15 mouse cellular contexts compared by ENCODE assay signal in the genomic region with DNA sequence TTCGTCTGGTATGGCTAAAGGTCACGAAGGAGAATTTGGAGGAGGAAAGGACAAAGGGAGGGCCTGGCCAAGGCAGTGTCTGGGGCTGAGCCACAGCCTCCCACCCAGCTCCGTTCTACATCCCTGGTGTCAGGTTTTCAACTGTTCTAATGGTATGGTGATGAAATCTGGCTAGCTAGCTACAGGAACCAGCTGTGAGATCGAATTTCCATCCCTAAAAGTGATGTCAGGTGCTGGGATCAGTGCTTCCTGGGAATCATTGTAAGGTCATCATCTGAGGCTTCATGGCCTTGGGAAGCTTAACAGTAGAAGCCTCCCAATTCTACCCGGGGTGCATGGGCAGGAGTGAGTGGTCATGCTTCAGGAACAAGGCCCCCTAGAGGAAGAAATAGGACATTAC.
DNase-seq lines count a peak whose midpoint lies in the region; ATAC-seq and TF ChIP-seq lines count a peak whose summit lies in the region.
"Had no signal": no experiment of that assay in that cellular context is flagged by ENCODE, and none has a peak within 500 bp of the region (broad histone marks: within the 10 kb centered on the region; RNA-seq: fewer than 3 reads in every experiment).

No protein-coding gene starts in this region.

- no peak overlapping the region for H3K4me2 ChIP-seq in lung, postnatal 0 days (replicated peaks; ENCODE audit: low read depth, low read length)
- no peak overlapping the region for H3K4me2 ChIP-seq in embryonic facial prominence, embryonic 14.5 days (ENCODE audit: low read depth, low read length)
- H3K4me2 ChIP-seq: hindbrain, embryonic 12.5 days; intestine, embryonic 15.5 days; limb, embryonic 15.5 days had no signal

- no peak overlapping the region for H3K4me3 ChIP-seq in heart, adult 2 months
- no peak overlapping the region for H3K4me3 ChIP-seq in heart, embryonic 10.5 days
- no peak overlapping the region for H3K4me3 ChIP-seq in lung, postnatal 0 days (ENCODE audit: low read depth, low read length)
- H3K4me3 ChIP-seq in embryonic facial prominence, embryonic 14.5 days (ENCODE audit: low read depth, low read length) = no peak overlapping the region
- H3K4me3 ChIP-seq: hindbrain, embryonic 12.5 days; intestine, embryonic 15.5 days; limb, embryonic 15.5 days; midbrain, embryonic 10.5 days had no signal

- TF ChIP-seq POLR2A in heart, adult 2 months (IDR thresholded peaks at IDR 0.05; ENCODE audit: insufficient read depth, low read depth, low read length) = no peak

- H3K27me3 ChIP-seq in heart, adult 2 months (ENCODE audit: control insufficient read depth, insufficient read depth, low read length) = no peaks in the 10 kb centered on the region
- H3K27me3 ChIP-seq in heart, embryonic 10.5 days (ENCODE audit: insufficient read depth, poor library complexity, severe bottlenecking) = no peaks in the 10 kb centered on the region
- H3K27me3 ChIP-seq in lung, postnatal 0 days (replicated peaks; ENCODE audit: insufficient read depth, low read length) = no peaks in the 10 kb centered on the region
- H3K27me3 ChIP-seq in embryonic facial prominence, embryonic 14.5 days (replicated peaks; ENCODE audit: control insufficient read depth, insufficient read depth, low read length) = no peaks in the 10 kb centered on the region
- H3K27me3 ChIP-seq: hindbrain, embryonic 12.5 days; intestine, embryonic 15.5 days; limb, embryonic 15.5 days had no signal

- H3K36me3 ChIP-seq in heart, adult 2 months (ENCODE audit: control insufficient read depth, insufficient read depth, low read length) = no peaks in the 10 kb centered on the region
- peaks cover 4% of the 10 kb centered on the region; the same call in 1 of the 2 replicates for H3K36me3 ChIP-seq in heart, embryonic 10.5 days
- no peaks in the 10 kb centered on the region for H3K36me3 ChIP-seq in lung, postnatal 0 days (ENCODE audit: insufficient read depth, low read length)
- no peaks in the 10 kb centered on the region for H3K36me3 ChIP-seq in embryonic facial prominence, embryonic 14.5 days (ENCODE audit: control insufficient read depth, insufficient read depth, low read length)
- H3K36me3 ChIP-seq: hindbrain, embryonic 12.5 days; intestine, embryonic 15.5 days; limb, embryonic 15.5 days; midbrain, embryonic 10.5 days had no signal

- no peak overlapping the region for H3K9ac ChIP-seq in heart, adult 2 months (ENCODE audit: low read depth, low read length)
- no peak overlapping the region for H3K9ac ChIP-seq in lung, postnatal 0 days (replicated peaks; ENCODE audit: low read depth)
- no peak overlapping the region for H3K9ac ChIP-seq in embryonic facial prominence, embryonic 14.5 days (ENCODE audit: low read depth, low read length)
- H3K9ac ChIP-seq: hindbrain, embryonic 12.5 days; intestine, embryonic 15.5 days; limb, embryonic 15.5 days had no signal

- H3K4me1 ChIP-seq in heart, adult 2 months (ENCODE audit: control insufficient read depth, insufficient read depth, low read length) = no peaks in the 10 kb centered on the region; the same call in 1 of the 2 replicates
- peaks cover 8% of the 10 kb centered on the region for H3K4me1 ChIP-seq in heart, embryonic 10.5 days
- H3K4me1 ChIP-seq in lung, postnatal 0 days (ENCODE audit: insufficient read depth, low read depth, low read length) = no peaks in the 10 kb centered on the region
- H3K4me1 ChIP-seq in embryonic facial prominence, embryonic 14.5 days (ENCODE audit: control insufficient read depth, insufficient read depth, low read length) = no peaks in the 10 kb centered on the region
- H3K4me1 ChIP-seq: intestine, embryonic 15.5 days; limb, embryonic 15.5 days; midbrain, embryonic 10.5 days had no signal

- ATAC-seq in lung, postnatal 0 days = no peak
- no peak; the same call in 1 of the 2 replicates for ATAC-seq in embryonic facial prominence, embryonic 14.5 days (ENCODE audit: low read depth)
- ATAC-seq in megakaryocyte-erythroid progenitor cell, adult 5-6 weeks (replicated peaks; ENCODE audit: low FRiP score, low TSS enrichment, poor library complexity, severe bottlenecking) = no peak
- ATAC-seq: intestine, embryonic 15.5 days had no signal

- TF ChIP-seq EP300 in heart, adult 2 months (IDR thresholded peaks at IDR 0.05; ENCODE audit: insufficient read depth, low read depth, low read length) = no peak
- TF ChIP-seq EP300 in lung, postnatal 0 days (IDR thresholded peaks at IDR 0.05) = no peak

- 0 out of 2 replicates have a peak, but pooled peaks have one; percentile 10 for TF ChIP-seq CTCF in heart, adult 2 months (IDR thresholded peaks at IDR 0.05)
- TF ChIP-seq CTCF in lung, postnatal 0 days (IDR thresholded peaks at IDR 0.05) = peak; percentile 16; the same call in 1 of the 2 replicates

- H3K27ac ChIP-seq in heart, adult 2 months = no peak overlapping the region
- no peak overlapping the region for H3K27ac ChIP-seq in heart, embryonic 10.5 days
- no peak overlapping the region for H3K27ac ChIP-seq in lung, postnatal 0 days (ENCODE audit: low read length)
- no peak overlapping the region for H3K27ac ChIP-seq in embryonic facial prominence, embryonic 14.5 days (replicated peaks; ENCODE audit: low read depth, low read length)
- H3K27ac ChIP-seq: hindbrain, embryonic 12.5 days; intestine, embryonic 15.5 days; limb, embryonic 15.5 days; midbrain, embryonic 10.5 days had no signal

- no peak for DNase-seq in heart, adult 2 months
- DNase-seq in heart, embryonic 10.5 days (ENCODE audit: low spot score) = no peak
- DNase-seq in lung, postnatal 0 days (ENCODE audit: low spot score) = no peak
- no peak for DNase-seq in lung, postnatal 25 days (ENCODE audit: low spot score)
- DNase-seq in embryonic facial prominence, embryonic 14.5 days (ENCODE audit: low spot score) = peak; percentile 61
- DNase-seq in thymus, postnatal 10 days (ENCODE audit: low spot score in 2 of 2) = no peak
- DNase-seq in cerebellum, postnatal 14 days = no peak
- DNase-seq: adrenal gland, adult 8-10 months; cerebellum, adult 2 months; right cerebral cortex, adult 18-20 months had no signal

- intact Hi-C loops in heart, adult 2 months (cut with DNase I) = no loop called here

- no peaks in the 10 kb centered on the region for H3K9me3 ChIP-seq in heart, embryonic 10.5 days
- no peaks in the 10 kb centered on the region for H3K9me3 ChIP-seq in lung, postnatal 0 days (ENCODE audit: low read length)
- no peaks in the 10 kb centered on the region for H3K9me3 ChIP-seq in embryonic facial prominence, embryonic 14.5 days (ENCODE audit: control insufficient read depth, low read length)
- H3K9me3 ChIP-seq: hindbrain, embryonic 12.5 days; intestine, embryonic 15.5 days; limb, embryonic 15.5 days; midbrain, embryonic 10.5 days had no signal

- no peaks in the 10 kb centered on the region for H3K79me2 ChIP-seq in heart, adult 2 months (replicated peaks; ENCODE audit: control insufficient read depth, insufficient read depth, low read length)

- WGBS in heart, adult 2 months = 47% methylated on average over 5 of the region's 5 CpGs
- 47% methylated on average over 5 of the region's 5 CpGs for WGBS in heart, embryonic 10.5 days
- 59% methylated on average over 5 of the region's 5 CpGs for WGBS in lung, postnatal 0 days
- WGBS in embryonic facial prominence, embryonic 14.5 days = 42% methylated on average over 5 of the region's 5 CpGs
